Mouse (Mus musculus) natural killer cell, adult 2 months (primary cell): ENCODE measurements around the gene Ctr9.
A peak's percentile ranks its signal among the peaks of the same experiment; 100 is the strongest.

Source experiments
- DNase-seq, 2 experiments: peaks; one replicate each; pipeline ENCODE4 v3.0.0; 2022; ENCODE audit warnings: low spot score in 2 of 2

Ctr9 gene

GRCm38 (mm10) chr7:111029046-111029553 lies 349 bp downstream of the Ctr9 start:
- DNase-seq = no peak

DNA sequence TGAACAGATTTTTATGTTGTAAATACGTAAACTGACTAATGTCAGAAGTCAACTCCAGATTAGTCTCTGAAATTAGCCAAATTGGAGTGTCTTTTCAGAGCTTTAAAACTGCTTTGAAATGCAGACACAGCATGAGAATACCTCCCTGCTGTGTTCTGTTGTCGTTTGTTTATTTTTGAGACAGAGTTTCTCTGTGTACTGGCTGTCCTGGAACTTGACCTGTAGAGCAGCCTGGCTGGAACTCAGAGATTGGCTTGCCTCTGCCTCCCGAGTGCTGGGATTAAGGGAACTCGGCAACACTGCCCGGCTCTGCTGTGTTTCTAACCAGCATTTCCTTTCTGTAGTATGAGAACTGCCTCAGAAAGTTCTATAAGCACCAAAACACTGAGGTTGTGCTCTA lies 20.2 kb downstream of the Ctr9 start:
- no peak for DNase-seq

- DNase-seq = peak; percentile 34 to 57
Observed at GRCm38 (mm10) chr7:111049652-111050421, 21.1 kb downstream of the Ctr9 start.

- DNase-seq = no peak
Observed at GRCm38 (mm10) chr7:111055221-111055620, 26.5 kb downstream of the Ctr9 start.

GRCm38 (mm10) chr7:111055984-111056657 lies 27.4 kb downstream of the Ctr9 start:
- no peak for DNase-seq

DNA sequence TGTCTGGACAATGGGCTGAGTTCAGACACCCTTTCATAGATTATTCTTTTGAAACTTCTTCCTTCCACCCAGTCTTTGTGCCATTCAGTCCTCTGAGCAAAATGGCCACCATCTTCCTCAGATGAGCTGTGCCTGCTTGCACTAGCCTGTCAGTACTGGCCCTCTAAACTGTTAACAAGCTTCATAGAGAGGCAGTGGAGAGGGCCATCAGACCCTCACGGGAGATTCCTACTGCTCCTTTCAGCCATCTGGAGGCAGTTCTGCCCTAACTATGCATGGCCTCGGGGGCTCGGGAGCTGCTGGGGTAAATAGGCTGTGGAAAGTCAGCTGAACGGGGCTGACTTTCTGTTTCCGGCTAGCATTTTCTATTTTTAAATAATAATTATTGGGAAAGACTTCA lies 30.8 kb downstream of the Ctr9 start:
- DNase-seq = no peak

GRCm38 (mm10) chr7:111062971-111063370 lies 34.2 kb downstream of the Ctr9 start:
- no peak for DNase-seq

DNA sequence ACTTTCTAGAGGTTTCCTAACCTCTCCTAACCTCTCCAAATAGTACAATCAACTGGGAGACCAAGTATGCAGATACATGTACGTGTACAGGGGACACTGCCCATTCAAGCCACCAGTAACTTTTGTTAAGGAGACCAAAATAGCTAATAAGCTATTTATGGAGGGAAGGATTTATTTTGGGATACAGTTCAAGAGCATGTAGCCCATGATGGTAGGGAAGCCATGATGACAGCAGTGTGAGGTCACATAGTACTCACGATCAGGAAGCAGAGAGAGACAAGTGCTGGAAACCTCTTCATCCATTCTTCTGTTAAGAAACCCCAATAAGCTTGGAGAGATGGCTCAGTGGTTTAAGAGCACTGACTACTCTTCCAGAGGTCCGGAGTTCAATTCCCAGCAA lies 39.4 kb downstream of the Ctr9 start:
- DNase-seq = no peak

- DNase-seq = no peak
Observed at GRCm38 (mm10) chr7:111069439-111070166, 40.9 kb downstream of the Ctr9 start.

DNA sequence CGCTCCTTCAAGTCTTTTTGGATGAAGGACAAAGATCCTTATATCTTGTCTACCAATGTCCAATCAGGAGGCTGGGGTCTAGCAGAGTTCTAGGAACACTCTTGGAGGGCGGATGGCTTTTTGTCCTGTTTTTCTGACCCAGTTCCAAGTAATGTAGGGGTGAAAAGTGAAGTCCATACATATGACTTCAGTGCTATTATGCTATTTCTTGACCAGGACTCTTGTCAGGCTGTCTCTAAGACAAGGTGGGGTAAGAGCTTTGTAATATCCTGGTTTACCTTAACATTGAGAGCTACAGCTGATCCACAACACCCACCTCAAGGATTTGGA lies 41.4 kb downstream of the Ctr9 start:
- no peak for DNase-seq

- DNase-seq = no peak
Observed at GRCm38 (mm10) chr7:111072410-111072809, 43.7 kb downstream of the Ctr9 start.

DNA sequence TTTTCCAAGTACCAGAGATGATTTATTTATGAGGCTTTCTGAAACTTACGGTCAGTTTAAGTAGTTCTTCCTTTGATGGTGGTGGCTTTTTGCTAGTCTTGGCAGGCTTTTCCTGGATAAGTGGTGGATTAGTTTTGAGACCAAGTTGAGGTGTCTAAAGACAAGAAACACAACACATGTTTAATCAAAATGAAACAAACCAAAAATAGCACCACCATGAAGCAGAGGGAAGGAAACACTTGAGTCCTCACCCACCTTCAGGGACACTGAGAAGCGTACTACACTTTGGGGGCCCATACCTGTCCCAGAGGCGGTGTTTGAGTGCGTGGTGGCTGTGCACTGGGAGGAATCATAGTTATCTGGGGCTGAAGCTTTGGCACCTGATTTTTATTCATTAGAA lies 46.5 kb downstream of the Ctr9 start:
- no peak for DNase-seq

DNA sequence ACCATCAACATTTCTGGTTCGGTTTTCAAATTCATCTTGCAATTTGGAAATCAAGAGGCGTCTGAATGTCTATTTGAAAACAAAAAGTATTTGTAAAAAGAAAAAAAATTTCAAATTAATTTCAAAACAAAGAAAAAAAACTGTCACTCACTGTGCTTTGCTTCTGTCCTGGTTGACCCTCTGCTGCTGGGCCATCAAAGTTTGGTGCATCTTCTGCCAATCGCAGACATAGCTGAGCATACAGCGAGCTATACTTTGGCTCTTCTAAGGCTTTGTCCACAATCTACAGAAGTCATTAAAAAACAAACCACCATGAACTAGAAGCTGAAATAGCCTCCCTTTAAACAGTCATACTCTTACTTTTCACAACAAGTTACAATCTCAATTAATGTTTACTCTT lies 49.5 kb downstream of the Ctr9 start:
- no peak for DNase-seq

- no peak for DNase-seq
Observed at GRCm38 (mm10) chr7:111080026-111080425, 51.3 kb downstream of the Ctr9 start.

DNA sequence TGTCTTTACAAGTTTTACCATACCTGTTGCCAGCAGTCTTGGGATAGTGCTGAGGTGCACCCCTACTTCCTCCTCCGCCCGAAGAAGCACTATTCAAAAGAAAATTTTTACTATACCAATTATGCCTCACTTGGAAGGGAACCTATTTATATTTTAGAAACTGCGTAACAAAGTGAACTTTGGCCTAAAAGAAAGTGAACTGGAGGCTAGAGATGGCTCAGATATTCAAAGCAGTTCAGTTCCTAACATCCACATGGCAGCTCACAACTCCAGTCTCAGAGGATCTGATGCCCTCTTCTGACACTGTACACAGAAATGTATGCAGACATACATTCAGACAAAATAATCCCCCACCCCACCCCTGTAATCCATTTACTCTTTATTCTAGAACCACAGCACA lies 52.1 kb downstream of the Ctr9 start:
- no peak for DNase-seq

DNA sequence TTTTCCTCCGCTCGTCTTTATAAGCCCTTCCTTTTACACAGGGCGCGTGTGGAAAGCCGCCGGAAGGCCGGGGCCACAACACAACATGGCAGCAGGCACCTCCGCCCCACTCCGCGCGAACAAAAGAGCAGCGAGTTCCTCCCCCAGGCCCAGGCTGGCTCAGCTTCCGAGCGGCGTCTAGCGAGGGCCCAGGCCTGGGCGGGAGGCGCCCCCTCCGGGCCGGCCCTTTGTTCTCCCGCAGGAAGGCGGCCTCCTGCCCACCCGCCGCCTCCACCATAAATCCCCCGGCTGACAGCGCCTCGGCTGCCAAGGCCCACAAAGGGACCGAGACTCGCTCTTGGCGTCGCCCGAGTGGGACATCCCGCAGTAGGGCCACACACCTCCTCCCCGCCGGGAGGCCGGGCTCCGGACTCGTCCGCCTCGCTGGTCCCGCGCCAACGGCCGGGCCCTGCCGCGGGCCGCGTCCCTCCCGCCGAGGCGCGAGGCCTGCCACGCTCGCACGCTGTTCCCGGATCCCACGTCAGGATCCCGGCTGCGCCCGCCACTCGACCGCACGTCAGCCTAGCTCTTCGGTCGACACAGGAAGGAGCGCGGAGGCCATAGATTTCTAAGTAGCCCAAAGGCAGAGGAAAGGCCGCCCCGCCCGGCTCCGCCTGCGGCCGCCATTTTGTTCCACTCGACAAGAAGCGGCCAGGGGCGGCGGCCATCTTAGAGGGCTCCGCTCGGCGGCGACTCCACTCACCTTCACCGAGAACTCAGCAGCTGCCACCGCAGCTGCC lies 53.5 kb downstream of the Ctr9 start:
- peak; percentile 85 to 89 for DNase-seq

GRCm38 (mm10) chr7:111082822-111083732 lies 54.3 kb downstream of the Ctr9 start, which contains the start of gene Eif4g2:
TSS of gene Eif4g2 (minus strand) at chr7:111083030.
- DNase-seq = peak; percentile 98 to 99

GRCm38 (mm10) chr7:111083733-111084120 lies 55.0 kb downstream of the Ctr9 start:
- no peak for DNase-seq

GRCm38 (mm10) chr7:111084443-111084842 lies 55.7 kb downstream of the Ctr9 start:
- no peak for DNase-seq

GRCm38 (mm10) chr7:111085153-111085552 lies 56.4 kb downstream of the Ctr9 start:
- DNase-seq = no peak

- DNase-seq = no peak
Observed at GRCm38 (mm10) chr7:111095169-111095568, 66.4 kb downstream of the Ctr9 start.
